Mouse (Mus musculus): Measurements from ENCODE around the gene Neurl1b.

DNA sequence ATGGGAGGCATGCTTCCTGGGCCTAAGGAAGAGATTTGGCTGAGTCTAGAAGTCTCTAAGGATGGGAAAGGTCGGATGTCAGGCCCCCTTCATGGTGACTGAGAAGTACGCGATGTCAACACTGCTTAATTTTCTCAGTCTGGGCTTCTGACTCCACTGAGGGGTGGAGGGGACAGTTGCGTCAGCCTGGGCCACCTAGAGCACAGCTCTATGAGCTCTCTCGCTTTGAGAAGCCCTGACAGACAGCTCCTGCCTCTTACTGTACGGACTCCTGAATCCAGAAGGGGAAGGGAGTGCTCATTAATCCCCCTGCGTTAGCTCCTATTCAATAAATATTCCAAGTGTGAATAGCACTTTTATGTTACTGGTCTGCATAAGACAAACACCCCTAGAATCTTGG is 43.4 kb downstream of the Neurl1b start:
- no peak for TF ChIP-seq POLR2A (IDR thresholded peaks at IDR 0.05; ENCODE audit: low read depth, low read length)
- no peak for TF ChIP-seq CTCF (conservative IDR thresholded peaks at IDR 0.05; ENCODE audit: insufficient read depth, insufficient read length, low read depth, low read length)
